ENCODE assay signal across 25 mouse cellular contexts in the genomic region with DNA sequence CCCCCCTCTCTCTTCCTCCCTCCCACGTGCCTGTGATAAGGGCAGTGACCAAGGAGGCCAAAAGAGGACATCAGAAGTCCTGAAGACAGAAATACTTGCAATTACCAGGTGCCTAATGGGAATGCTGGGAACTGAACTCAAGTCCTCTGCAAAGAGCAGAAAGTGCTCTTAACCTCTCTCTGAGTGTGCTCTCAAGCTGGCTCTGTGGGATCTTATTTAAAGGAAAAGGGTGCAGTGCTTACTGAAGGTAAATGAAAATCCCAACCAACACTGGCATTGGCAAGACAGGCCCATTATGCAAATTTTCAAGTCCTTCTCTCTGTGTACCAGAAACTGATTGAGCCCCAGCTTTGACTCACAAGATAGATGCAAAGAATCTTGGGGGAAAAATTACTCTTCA.
"Had no signal": no experiment of that assay in that cellular context is flagged by ENCODE, and none has a peak within 500 bp of the region (broad histone marks: within the 10 kb centered on the region; RNA-seq: fewer than 3 reads in every experiment).

No protein-coding gene starts in this region.

- H3K4me2 ChIP-seq: heart, embryonic 12.5 days; hindbrain, embryonic 12.5 days; hindbrain, embryonic 14.5 days; kidney, embryonic 15.5 days; limb, embryonic 13.5 days; limb, embryonic 15.5 days had no signal

- H3K9me3 ChIP-seq: heart, embryonic 10.5 days; heart, embryonic 12.5 days; hindbrain, embryonic 10.5 days; hindbrain, embryonic 12.5 days; kidney, embryonic 15.5 days; limb, embryonic 13.5 days; limb, embryonic 15.5 days had no signal

- H3K27me3 ChIP-seq: heart, embryonic 12.5 days; hindbrain, embryonic 12.5 days; kidney, embryonic 15.5 days; limb, embryonic 13.5 days; limb, embryonic 15.5 days had no signal

- H3K36me3 ChIP-seq: heart, embryonic 10.5 days; heart, embryonic 12.5 days; hindbrain, embryonic 10.5 days; hindbrain, embryonic 12.5 days; kidney, embryonic 15.5 days; limb, embryonic 13.5 days; limb, embryonic 15.5 days had no signal

- H3K4me3 ChIP-seq: gastrocnemius, adult 2 months; heart, embryonic 10.5 days; heart, embryonic 12.5 days; hindbrain, embryonic 10.5 days; hindbrain, embryonic 12.5 days; kidney, embryonic 15.5 days; limb, embryonic 13.5 days; limb, embryonic 15.5 days had no signal

- ATAC-seq: hindbrain, postnatal 0 days; intestine, embryonic 16.5 days had no signal

- H3K27ac ChIP-seq: gastrocnemius, adult 2 months; heart, embryonic 10.5 days; hindbrain, embryonic 10.5 days; hindbrain, embryonic 12.5 days; hindbrain, embryonic 14.5 days; hindbrain, postnatal 0 days; kidney, embryonic 15.5 days; kidney, postnatal 0 days; limb, embryonic 13.5 days; limb, embryonic 15.5 days had no signal

- H3K4me1 ChIP-seq: heart, embryonic 10.5 days; heart, embryonic 12.5 days; hindbrain, embryonic 10.5 days; hindbrain, embryonic 12.5 days; kidney, embryonic 15.5 days; limb, embryonic 13.5 days; limb, embryonic 15.5 days had no signal

- H3K9ac ChIP-seq: heart, embryonic 12.5 days; hindbrain, embryonic 12.5 days; hindbrain, embryonic 14.5 days; kidney, embryonic 15.5 days; limb, embryonic 13.5 days; limb, embryonic 15.5 days had no signal

- DNase-seq: gastrocnemius, adult 2 months; gastrocnemius, postnatal 10 days; gastrocnemius, postnatal 25 days; heart, adult 18-20 months; heart, postnatal 10 days; heart, postnatal 4 days; kidney, adult 11 months; kidney, adult 2 months; kidney, adult 9 months; kidney, postnatal 14 days; kidney, postnatal 36 days; layer of hippocampus, adult 9-11 months; layer of hippocampus, postnatal 36 days; left cerebral cortex, postnatal 4 days had no signal
